Mouse (Mus musculus) c-Kit-positive CD71-negative TER-119-negative erythroid progenitor cells, embryonic 14.5 days (primary cell): ENCODE results near the gene Atp6v0e2.

ENCODE experiments used
- DNase-seq: peaks from one replicate; pipeline ENCODE4 v3.0.0-alpha.2; 2013; ENCODE audit warnings: low read depth

Gene Atp6v0e2

GRCm38 (mm10) chr6:48578736-48579135 lies 41.3 kb downstream of the Atp6v0e2 start:
- DNase-seq, result no peak

GRCm38 (mm10) chr6:48579215-48579648 lies 41.8 kb downstream of the Atp6v0e2 start:
- DNase-seq, result no peak

GRCm38 (mm10) chr6:48581257-48581656 lies 43.8 kb downstream of the Atp6v0e2 start:
- no peak for DNase-seq

GRCm38 (mm10) chr6:48582037-48582436 lies 44.6 kb downstream of the Atp6v0e2 start:
- DNase-seq, result no peak

- no peak for DNase-seq
Measured at GRCm38 (mm10) chr6:48589194-48589750, 51.9 kb downstream of the Atp6v0e2 start, which contains the start of gene Gm45021. TSS of gene Gm45021 (plus strand) at chr6:48589610.
